Mouse (Mus musculus) mouse trophoblast stem cell (cell line): ENCODE results near the gene Olfr457.
"Not testable (repeated sequence)": the region's sequence is repeated elsewhere in the genome, so short reads cannot be mapped to it uniquely, and the experiment has no call there.

Experiments used
- in situ Hi-C, 2 experiments: fragments of 300-500 bp; cut with MseI, MboI; formaldehyde crosslinking; loops; 2 replicates in 1 of 2; 3 replicates in 1 of 2; pipeline ENCODE4 v1.15.1; 2025

Gene Olfr457

DNA sequence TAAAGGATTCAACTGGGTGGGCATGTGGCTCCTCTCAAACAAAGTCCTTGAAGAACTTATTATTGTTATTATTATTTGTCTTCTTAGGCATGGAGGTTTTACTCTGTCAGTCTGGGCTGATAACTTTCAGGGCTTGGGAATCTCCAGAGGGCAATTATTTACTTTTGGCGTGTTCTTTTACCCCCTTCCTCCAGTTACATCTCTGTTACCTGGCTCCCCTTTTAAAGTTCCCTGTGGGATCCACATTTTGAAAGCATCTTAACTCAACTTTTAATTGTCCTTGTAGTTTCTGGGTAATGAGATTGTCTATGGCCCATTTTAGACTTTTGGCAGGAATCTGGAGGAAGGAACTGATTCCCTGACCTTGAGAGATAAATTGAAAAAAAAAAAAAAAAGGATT lies at the start of gene Olfr457:
Gene Olfr457, minus strand, starts transcription at position 101 of the 400 bp plus-strand sequence.
- in situ Hi-C loops: no loop called here

- in situ Hi-C loops: no loop called here
These were observed 37.3 kb upstream of the Olfr457 start for GRCm38 (mm10) chr6:42513461-42513860.

- in situ Hi-C loops: no loop called here
These were observed 33.2 kb upstream of the Olfr457 start for GRCm38 (mm10) chr6:42509311-42509710.

DNA sequence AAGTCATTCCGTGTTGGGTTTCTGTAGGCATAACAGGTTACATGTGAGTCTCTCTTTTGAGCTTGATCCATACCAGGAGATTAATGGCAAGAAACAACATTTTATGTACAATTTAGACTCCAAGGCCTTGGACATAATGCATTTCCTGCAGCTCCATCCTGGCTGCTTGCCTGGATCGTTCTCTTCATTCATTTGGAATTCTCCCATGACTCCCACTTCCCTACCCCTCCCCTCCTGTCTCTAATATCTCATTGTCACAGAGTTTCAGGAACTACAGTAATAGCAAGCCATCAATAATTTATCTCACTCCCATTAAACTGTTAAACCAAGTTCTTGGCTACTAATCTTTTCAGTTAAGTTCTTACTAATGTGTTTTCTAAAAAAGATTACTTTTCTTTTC lies 27.3 kb upstream of the Olfr457 start:
- in situ Hi-C loops: no loop called here

DNA sequence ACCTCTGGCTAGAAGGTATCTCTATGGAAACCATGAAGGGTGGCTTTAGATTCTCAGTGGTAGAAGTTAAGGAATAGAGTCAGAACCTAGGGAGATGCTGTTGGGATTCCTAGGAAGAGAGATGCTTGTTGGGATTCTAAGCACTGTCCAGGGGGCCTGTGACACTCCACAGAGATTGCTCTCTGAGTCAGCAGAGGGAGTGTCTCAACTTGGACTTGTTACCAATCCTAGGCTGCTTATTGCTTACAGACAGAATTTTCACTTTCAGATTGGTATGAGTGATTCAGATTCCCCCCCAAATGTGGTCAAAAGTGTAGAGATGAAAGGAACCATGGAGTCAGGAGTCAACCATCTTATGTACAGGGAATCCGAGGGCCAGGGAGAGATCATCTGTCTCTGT lies 13.6 kb upstream of the Olfr457 start:
- in situ Hi-C loops: no loop called here

- in situ Hi-C loops: no loop called here
These were observed 11.0 kb upstream of the Olfr457 start, which contains the start of gene Olfr456 for GRCm38 (mm10) chr6:42487114-42487513. Gene Olfr456 (minus strand): TSS chr6:42487214.

- in situ Hi-C loops: no loop called here
These were observed 8.5 kb upstream of the Olfr457 start for GRCm38 (mm10) chr6:42484633-42485032.

DNA sequence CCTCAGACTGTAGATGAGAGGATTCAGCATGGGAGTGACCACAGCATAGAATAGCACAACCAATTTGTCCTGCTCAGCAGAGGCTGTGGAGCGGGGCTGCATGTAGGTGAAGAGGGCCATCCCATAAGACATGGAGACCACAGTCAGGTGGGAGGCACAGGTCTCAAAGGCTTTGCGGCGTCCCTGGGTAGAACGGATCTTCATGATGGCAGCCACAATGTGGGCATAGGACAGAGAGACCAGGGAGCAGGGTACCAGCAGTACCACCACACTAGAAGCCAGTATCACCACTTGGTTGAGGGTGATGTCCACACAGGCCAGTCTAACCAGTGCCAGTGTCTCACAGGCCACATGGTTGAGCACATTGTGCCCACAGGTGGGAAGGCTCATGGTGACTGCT lies 4.8 kb downstream of the Olfr457 start:
- in situ Hi-C loops: not testable (repeated sequence)

DNA sequence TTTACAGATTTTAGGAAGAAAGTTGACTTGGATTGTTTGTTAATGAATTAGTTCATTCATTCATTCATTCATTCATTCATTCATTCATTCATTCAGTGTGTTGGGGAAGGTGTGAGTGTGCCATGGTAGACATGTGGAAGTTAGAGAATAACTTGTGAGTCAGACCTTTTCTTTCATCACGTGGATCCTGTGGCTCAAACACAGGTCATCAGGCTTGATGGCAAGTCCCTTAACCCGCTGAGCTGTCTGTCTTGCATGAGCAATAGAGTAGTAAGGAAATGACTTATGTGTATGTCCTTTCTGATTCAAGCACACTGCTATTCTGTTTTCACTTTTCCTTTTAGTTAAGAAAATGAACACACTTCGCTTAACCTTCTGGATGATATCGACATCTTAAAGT lies 5.6 kb downstream of the Olfr457 start:
- in situ Hi-C loops: no loop called here

GRCm38 (mm10) chr6:42465096-42465495 lies 11.0 kb downstream of the Olfr457 start, which contains the start of gene Olfr458:
Gene Olfr458 (minus strand): TSS chr6:42465196.
- in situ Hi-C loops: no loop called here

DNA sequence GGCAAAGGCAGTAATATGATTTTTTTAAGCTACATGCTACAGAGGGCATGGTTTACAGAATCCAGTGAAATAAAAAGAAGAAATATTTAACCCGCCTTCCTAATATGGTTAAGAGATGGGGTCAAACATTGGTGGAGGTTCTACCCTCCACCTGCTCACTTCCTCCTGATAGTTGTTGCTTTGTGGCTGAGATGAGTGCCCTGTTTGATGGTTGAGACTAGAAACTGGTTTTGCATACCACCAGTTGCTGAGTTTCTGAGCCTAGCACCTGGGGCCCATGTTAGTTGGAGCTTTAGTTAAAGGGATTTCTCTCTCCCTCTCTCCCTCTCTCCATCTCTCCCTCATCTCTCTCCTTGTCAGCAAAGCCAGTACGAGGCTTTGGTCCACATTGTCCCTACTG lies 28.8 kb downstream of the Olfr457 start:
- in situ Hi-C loops: no loop called here

DNA sequence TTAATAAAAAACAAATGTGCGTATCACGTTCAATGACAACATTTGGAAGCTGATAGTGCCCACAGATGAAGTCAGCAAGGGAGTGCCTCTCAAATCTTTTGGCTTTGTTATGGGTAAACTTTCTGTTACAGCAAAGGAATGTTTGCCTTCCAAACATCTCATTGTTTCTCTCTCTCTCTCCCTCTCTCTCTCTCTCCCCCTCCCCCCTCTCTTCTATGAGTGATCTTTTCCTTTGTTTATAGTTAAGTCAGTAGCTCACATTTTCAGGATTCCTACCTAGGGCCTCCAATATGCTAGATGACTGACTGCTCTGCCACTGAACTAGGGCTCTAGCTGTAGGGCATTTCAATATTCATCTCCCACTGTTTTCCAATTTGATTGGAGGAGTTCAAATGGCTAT lies 31.6 kb downstream of the Olfr457 start:
- in situ Hi-C loops: no loop called here

GRCm38 (mm10) chr6:42441395-42441794 lies 34.7 kb downstream of the Olfr457 start:
- in situ Hi-C loops: no loop called here

- in situ Hi-C loops: no loop called here
These were observed 40.6 kb downstream of the Olfr457 start for GRCm38 (mm10) chr6:42435490-42435889.

- in situ Hi-C loops: no loop called here
These were observed 41.7 kb downstream of the Olfr457 start, which contains the start of gene Tas2r126 for GRCm38 (mm10) chr6:42434446-42434845. Gene Tas2r126 (plus strand): TSS chr6:42434535.

DNA sequence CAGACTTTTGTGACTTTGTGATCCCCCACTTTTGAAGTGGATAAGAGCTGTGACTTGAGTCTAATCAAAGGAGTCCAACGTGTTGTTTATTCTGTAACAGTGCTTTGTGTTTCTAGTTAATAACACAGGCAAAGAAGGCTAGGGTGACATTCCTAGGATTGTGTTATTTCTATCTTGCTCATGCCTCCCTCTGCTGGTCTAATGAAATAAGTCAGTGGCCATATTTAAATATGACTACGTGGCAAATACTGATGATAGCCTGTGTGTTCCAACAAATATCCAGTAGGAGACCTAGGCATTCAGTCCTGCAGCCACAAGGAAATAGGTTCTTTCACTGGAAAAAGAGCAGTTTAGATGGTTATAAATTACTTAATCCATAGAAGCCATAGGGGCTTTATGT lies 42.6 kb downstream of the Olfr457 start:
- in situ Hi-C loops: no loop called here

GRCm38 (mm10) chr6:42426337-42426736 lies 49.8 kb downstream of the Olfr457 start:
- in situ Hi-C loops: no loop called here

DNA sequence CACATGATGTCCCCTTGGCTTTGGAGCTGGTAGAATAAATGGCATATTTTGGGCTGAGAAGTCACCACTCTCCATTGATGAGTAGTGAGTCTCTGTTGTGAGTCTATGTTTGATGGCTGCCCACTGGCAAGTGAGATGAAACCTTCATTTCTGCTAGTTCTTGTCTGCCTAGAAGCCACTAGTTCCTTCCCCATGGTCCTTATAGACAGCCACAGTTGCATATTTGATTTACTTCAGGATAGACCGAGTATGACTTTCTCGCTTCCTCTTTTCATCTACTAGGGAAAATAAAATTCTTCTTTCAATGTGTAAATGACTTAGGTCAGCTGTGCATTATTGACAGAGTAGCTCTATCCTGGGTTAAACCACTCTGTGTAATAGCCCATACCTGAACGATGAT lies 51.7 kb downstream of the Olfr457 start:
- in situ Hi-C loops: no loop called here

DNA sequence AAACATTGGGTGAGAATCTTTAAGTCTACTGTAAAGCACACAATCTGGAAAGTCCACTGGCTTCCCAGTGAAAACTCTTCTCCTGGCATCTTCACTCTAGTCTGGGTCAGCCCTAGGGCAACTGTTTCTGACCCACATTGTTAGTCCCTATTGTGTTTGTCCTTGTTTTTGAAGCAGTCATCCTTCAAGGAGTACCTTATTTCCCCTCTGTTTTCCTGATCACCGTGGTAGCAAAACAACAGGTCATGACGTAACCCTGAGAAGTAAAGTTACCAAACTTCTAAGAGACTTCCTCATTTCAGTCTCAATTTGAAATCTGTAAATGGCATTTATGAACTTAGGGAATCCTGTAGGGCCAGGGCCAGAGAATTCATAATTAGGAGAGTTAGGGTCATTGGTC lies 54.7 kb downstream of the Olfr457 start:
- in situ Hi-C loops: no loop called here

- in situ Hi-C loops: no loop called here
These were observed 56.7 kb downstream of the Olfr457 start for GRCm38 (mm10) chr6:42419443-42419842.
